Mouse (Mus musculus): Measurements from ENCODE around the gene Mtm1.

GRCm38 (mm10) chrX:71352033-71352432 lies 141.5 kb downstream of the Mtm1 start:
- TF ChIP-seq CTCF (IDR thresholded peaks at IDR 0.05; ENCODE audit: low read depth) (peak; percentile 45), EP300 (optimal IDR thresholded peaks at IDR 0.05) (no peak)
